Mouse (Mus musculus): Measurements from ENCODE around the gene Ctla4.

The Ctla4 gene

DNA sequence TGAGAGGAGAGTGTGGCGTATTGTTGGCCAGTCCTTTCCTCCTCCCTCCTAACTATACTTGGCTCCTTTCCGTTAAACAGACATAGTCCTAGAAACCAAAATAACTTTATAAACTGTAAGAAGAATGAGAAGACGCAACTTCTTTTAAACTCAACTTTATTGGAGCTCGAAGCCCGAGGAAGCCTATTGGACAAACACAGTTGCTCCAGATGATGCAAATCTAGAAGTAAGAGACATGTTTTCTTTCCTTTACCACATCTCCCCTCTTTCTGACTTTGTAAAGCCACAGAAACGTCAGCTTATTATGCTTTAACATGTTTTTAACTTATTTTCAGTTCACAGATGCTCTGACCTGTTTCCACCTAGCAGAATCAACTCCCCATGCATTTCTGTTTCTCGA lies at the start of gene Ctla4:
Gene Ctla4, plus strand, starts transcription at position 20 of the 400 bp plus-strand sequence.
- DNase-seq (ENCODE audit: low read depth): no peak

- DNase-seq (ENCODE audit: low read depth): no peak
Measured at GRCm38 (mm10) chr1:60839161-60839560, 47.6 kb upstream of the Ctla4 start.

DNA sequence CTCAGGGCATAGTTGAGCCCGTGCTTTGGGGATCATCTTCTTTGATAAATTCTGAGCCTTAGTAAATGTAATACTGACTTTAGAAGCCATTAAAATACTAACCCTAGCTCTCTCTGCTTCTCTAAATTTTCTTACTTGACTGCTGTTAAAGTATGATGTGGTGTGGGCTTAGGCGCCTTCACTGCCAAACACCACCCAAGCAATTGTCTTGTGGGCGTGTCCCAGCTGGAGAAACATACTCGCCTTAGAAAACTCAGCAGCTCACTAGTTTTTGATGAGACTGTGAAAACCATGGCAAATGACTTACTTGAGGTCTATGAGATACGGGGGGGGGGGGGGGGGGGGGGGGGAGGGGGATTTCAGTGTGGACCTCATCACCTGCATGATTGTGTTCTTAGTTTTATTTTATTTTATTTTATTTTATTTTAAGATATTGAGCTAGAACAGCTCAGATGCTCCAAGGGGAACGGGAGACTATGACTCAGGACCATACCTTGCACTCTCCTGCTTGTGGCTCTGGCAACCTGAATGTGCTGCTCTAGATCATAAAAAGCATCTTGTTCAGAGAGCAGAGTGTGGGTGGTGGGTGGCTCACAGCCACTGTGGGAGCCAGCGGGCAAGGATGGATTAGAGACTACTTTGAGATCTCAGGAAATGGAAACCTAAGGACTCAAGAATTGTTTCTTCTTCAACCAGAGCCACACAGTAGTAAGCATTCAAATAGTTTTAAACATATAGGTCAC lies 41.3 kb upstream of the Ctla4 start:
- no peak for DNase-seq (ENCODE audit: low read depth)

GRCm38 (mm10) chr1:60846616-60847275 lies 40.1 kb upstream of the Ctla4 start:
- DNase-seq (ENCODE audit: low read depth): no peak

GRCm38 (mm10) chr1:60849112-60849511 lies 37.7 kb upstream of the Ctla4 start:
- no peak for DNase-seq (ENCODE audit: low read depth)

- DNase-seq (ENCODE audit: low read depth): no peak
Measured at GRCm38 (mm10) chr1:60849816-60850215, 37.0 kb upstream of the Ctla4 start.

GRCm38 (mm10) chr1:60851041-60851781 lies 35.6 kb upstream of the Ctla4 start:
- no peak for DNase-seq (ENCODE audit: low read depth)

DNA sequence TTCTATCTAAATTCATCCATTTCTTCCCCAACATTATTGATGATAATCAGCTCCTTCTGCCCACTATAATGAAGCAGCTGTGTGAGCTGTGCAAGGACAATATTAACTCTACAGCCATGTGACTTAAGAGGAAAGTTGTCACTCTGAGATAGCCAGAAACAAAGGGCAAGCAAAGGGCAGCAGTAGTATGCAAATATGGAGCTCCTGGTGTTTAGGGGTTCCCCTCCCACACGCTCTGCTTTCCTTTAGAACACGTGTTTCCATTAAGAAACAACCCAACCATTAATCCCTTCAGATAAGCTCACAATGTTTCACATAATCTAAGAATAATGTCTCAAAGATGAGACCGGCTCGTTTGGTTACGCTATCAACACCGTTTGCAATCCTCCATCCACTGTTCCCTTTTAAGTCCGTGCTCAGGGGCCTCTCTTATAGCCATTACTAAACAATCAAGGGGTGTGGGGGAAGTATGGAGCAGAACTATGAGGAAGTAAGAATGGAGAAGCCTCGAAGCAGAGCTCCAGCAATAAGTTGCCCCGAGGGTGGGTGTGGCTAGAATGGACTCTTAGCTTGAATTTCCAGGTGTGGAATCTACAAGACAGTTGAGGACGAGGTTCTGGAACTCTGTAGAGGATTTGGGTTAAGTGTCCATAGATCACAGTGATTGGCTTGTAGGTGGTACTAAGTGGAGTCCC lies 34.6 kb upstream of the Ctla4 start:
- no peak for DNase-seq (ENCODE audit: low read depth)

GRCm38 (mm10) chr1:60852770-60853147 lies 34.0 kb upstream of the Ctla4 start:
- no peak for DNase-seq (ENCODE audit: low read depth)

- DNase-seq (ENCODE audit: low read depth): peak; percentile 70
Measured at GRCm38 (mm10) chr1:60853330-60853956, 33.4 kb upstream of the Ctla4 start.

GRCm38 (mm10) chr1:60853991-60854390 lies 32.8 kb upstream of the Ctla4 start:
- DNase-seq (ENCODE audit: low read depth): no peak

- DNase-seq (ENCODE audit: low read depth): peak; percentile 38
Measured at GRCm38 (mm10) chr1:60857351-60858220, 29.2 kb upstream of the Ctla4 start.

DNA sequence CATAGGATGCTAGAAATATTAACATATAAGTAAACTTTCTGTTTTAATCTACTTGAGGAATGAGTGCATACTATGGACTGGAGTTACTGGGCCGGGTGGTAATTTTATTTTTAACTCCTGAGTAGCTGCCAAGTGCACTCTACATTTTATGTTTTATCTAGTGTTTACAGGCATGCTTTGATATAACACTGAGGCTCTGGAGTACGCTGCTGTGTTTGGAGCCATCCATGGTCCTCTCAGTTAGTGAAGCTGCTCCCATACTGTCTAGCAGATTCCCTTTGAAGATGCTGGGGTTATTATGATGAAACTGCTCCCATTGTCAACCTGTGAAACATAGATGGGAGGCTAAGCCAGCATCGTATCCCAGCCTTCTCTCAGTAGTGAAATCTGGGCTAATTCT lies 27.6 kb upstream of the Ctla4 start:
- no peak for DNase-seq (ENCODE audit: low read depth)

GRCm38 (mm10) chr1:60859842-60860241 lies 27.0 kb upstream of the Ctla4 start:
- DNase-seq (ENCODE audit: low read depth): no peak

DNA sequence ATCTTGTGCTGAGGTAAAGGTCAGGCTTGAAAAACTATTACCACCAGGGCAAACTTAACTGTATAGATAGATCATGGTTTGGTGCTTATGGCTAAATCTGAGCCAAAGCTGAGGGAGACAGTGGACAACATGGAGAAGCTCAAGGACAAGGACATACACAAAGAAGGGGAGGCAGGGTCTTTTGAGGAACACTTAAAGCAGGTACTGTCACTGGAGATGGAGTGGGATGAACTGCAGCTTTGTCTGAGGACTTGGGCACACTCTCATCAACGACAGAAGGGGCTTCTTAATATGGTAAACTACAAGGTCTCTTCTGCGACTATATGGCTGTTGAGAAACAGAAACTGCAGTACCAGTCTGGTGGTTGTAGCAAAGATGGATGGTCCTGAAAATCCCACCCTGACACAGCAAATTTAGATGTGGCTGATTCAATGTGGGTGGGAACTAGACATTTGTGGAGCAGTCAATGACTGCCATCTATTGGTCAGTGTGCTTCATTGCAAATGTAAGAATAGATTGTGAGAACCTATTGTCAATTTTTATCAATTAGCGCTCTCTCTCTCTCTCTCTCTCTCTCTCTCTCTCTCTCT lies 26.3 kb upstream of the Ctla4 start:
- DNase-seq (ENCODE audit: low read depth): peak; percentile 80

DNA sequence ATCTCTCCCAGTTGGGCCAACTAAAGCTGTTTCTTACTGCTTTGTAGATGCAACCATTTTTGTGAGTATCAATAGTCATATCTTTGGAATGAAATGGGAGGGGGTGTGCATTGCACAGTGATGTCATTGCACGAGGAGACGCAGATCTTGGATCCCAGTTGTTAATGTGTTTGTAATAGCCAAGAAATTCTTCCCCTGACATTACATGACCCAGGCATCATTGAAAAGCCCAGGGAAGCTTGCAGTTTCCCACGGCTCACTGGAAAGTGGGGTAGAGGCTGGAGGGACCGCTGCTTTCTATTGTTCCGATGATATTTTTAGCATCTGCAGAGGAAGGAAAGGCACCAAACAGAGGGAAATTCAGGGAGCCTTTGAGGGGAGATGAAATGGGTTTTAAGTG lies 25.8 kb upstream of the Ctla4 start:
- no peak for DNase-seq (ENCODE audit: low read depth)

DNA sequence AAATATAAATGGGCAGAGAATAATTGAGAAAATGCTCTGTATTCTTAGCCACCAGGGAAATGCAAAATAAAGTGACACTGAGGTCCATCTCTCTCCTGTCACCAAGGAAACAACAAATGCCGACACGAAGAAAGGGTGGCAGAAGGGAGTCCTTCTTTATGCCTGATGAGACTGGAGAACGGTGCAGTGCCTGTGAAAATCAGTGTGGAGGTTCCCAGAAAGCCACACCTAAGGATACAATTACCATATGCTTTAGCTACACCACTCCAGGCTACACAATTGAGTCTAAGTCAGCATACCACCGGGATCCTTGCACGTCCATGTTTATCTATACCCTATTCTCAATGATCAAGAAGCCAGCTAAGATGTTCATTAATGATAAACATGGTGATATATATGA lies 25.4 kb upstream of the Ctla4 start:
- DNase-seq (ENCODE audit: low read depth): no peak

- no peak for DNase-seq (ENCODE audit: low read depth)
Measured at GRCm38 (mm10) chr1:60862510-60862909, 24.3 kb upstream of the Ctla4 start.

DNA sequence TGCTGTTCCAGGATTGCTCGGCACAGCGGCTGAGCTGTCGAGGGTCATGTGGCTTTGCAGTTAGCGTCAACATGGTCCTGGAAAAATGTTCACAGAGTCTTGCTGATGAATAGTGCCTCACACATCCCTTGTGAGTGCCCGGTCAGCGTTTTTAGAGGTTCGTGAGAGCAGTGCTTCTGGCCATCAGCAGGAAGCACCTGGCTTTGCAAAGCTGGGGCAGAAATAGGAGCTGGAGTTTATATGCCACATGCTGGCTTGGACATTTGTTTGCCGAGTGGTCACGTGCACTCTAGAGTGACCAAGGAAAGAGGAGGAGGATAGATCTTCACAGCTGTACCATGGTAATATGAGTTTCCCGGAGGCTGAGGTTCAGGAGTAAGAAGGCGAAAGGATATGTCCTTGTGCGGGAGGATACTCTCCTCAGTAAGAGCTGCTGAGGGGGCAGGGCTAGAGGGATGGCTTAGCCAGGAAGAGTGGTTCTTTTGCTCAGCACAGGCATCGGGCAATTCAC lies 23.8 kb upstream of the Ctla4 start:
- no peak for DNase-seq (ENCODE audit: low read depth)

GRCm38 (mm10) chr1:60863701-60864100 lies 23.1 kb upstream of the Ctla4 start:
- no peak for DNase-seq (ENCODE audit: low read depth)
